In genomic region chr3:96102100-96102872, GRCm38 (mm10) we compare ENCODE assay signal across 7 mouse cellular contexts. TPM values are rescaled to one million over a fixed set of nuclear protein-coding genes. Genes with fewer than 3 reads are reported as not detected.
DNase-seq lines count a peak whose midpoint lies in the region; ATAC-seq and TF ChIP-seq lines count a peak whose summit lies in the region.

No protein-coding gene starts in this region.

- H3K9ac ChIP-seq in ES-E14 (ENCODE audit: insufficient read depth, low read depth, low read length, poor library complexity, severe bottlenecking): no peak overlapping the region

- 0 out of 4 replicates have a peak overlapping the region, but pooled peaks of 1 of the 2 experiments have one; percentile 9 for H3K4me3 ChIP-seq in ES-E14 (ENCODE audit: insufficient read depth in 1 of 2, low read depth in 1 of 2, low read length in 2 of 2, poor library complexity in 1 of 2, severe bottlenecking in 1 of 2)
- H3K4me3 ChIP-seq in bone marrow, adult 2 months (replicated peaks; ENCODE audit: control insufficient read depth, low read depth, low read length): peak overlapping the region; percentile 55

- in situ Hi-C loops in ES-E14 (cut with MboI; ENCODE audit: low sequenced_read_pairs in 2 of 2, unreplicated experiment in 2 of 2): no loop called here

- no peak for TF ChIP-seq POLR2A in bone marrow, adult 2 months (IDR thresholded peaks at IDR 0.05; ENCODE audit: borderline replicate concordance, control insufficient read depth, low read depth, low read length)

- WGBS in bone marrow, adult 2 months: 36% methylated on average over 14 of the region's 14 CpGs

- no peak overlapping the region for H3K27ac ChIP-seq in ES-E14 (ENCODE audit: insufficient read depth, low read depth, low read length, poor library complexity, severe bottlenecking)
- no peak overlapping the region for H3K27ac ChIP-seq in bone marrow, adult 2 months (ENCODE audit: control insufficient read depth, insufficient read depth, low read depth, low read length, poor library complexity)

- ATAC-seq in erythroid progenitor cell, adult 5-6 weeks (replicated peaks; ENCODE audit: low FRiP score, poor library complexity, severe bottlenecking): 0 out of 2 replicates have a peak, but pooled peaks have one; percentile 51
- ATAC-seq in hematopoietic stem cell, adult 5-6 weeks (replicated peaks in 1 of 2; ENCODE audit: insufficient read depth in 1 of 2, low FRiP score in 2 of 2, low TSS enrichment in 1 of 2, low read depth in 1 of 2, poor library complexity in 2 of 2, severe bottlenecking in 2 of 2): peak; percentile 34 to 52; a peak in 2 of 4 replicates

- H3K4me1 ChIP-seq in ES-E14 (ENCODE audit: control insufficient read depth in 2 of 2, insufficient read depth in 2 of 2, low read length in 2 of 2, poor library complexity in 1 of 2): peaks cover 4 to 9% of the 10 kb centered on the region in 2 experiments; a peak in 3 of 4 replicates
- no peaks in the 10 kb centered on the region; the same call in 1 of the 2 replicates for H3K4me1 ChIP-seq in bone marrow, adult 2 months (ENCODE audit: control insufficient read depth, insufficient read depth, low read length)

- H3K36me3 ChIP-seq in ES-E14 (ENCODE audit: control insufficient read depth, insufficient read depth, low read length, poor library complexity, severe bottlenecking): no peaks in the 10 kb centered on the region

- peak; percentile 62 for DNase-seq in ES-E14 (ENCODE audit: low read depth, low spot score)
- peak; percentile 91 for DNase-seq in layer of hippocampus, adult 9-11 months
- peak; percentile 62 for DNase-seq in lung, postnatal 14 days
- DNase-seq in right cerebral cortex, postnatal 14 days: peak; percentile 33

- TF ChIP-seq CTCF in bone marrow, adult 2 months (IDR thresholded peaks at IDR 0.05; ENCODE audit: control insufficient read depth, insufficient read depth, low read length): no peak

- no peaks in the 10 kb centered on the region for H3K9me3 ChIP-seq in ES-E14 (ENCODE audit: control insufficient read depth, insufficient read depth, low read depth, low read length)

TF ChIP-seq in ES-E14, 5 proteins besides CTCF, POLR2A, EP300 and RAD21:
- TF ChIP-seq ZC3H11A (IDR thresholded peaks at IDR 0.05; ENCODE audit: borderline replicate concordance, low read depth, low read length) (no peak), CHD2 (IDR thresholded peaks at IDR 0.05; ENCODE audit: low read depth, low read length) (no peak), ZNF384 (IDR thresholded peaks at IDR 0.05; ENCODE audit: low read depth, low read length) (no peak), MAFK (IDR thresholded peaks at IDR 0.05; ENCODE audit: insufficient read depth, low read depth, low read length) (no peak), HCFC1 (IDR thresholded peaks at IDR 0.05; ENCODE audit: borderline replicate concordance, insufficient read depth, low read length) (no peak)

RNA-seq across cellular contexts. Expression of gene Otud7b, which starts 2.0 kb away (rescaled TPM):
- 17.6 and 23.2 TPM in 2 replicates for total RNA-seq in ES-E14 (2012; rRNA removed)
- 14.6 and 22.2 TPM in 2 replicates for polyA plus RNA-seq in bone marrow, adult 2 months (2011; ENCODE audit: insufficient read depth, insufficient read length, low replicate concordance, missing spikeins)
- total RNA-seq in erythroid progenitor cell, adult 5-6 weeks (2015; ENCODE audit: low replicate concordance): 4.6 and 9.4 TPM in 2 replicates
- total RNA-seq in erythroid progenitor cell, adult 5-6 weeks (2017; ENCODE audit: low replicate concordance): 28.5 and 37.6 TPM in 2 replicates
- total RNA-seq in hematopoietic stem cell, adult 5-6 weeks (2017): 24.3 and 34.7 TPM in 2 replicates

RNA-seq across cellular contexts. Expression of gene Vps45, which starts 44.0 kb away (rescaled TPM):
- 9.9 and 11.9 TPM in 2 replicates for total RNA-seq in ES-E14 (2012; rRNA removed)
- polyA plus RNA-seq in bone marrow, adult 2 months (2011; ENCODE audit: insufficient read depth, insufficient read length, low replicate concordance, missing spikeins): 11.8 and 20.1 TPM in 2 replicates
- total RNA-seq in erythroid progenitor cell, adult 5-6 weeks (2015; ENCODE audit: low replicate concordance): 9.0 and 32.3 TPM in 2 replicates
- total RNA-seq in erythroid progenitor cell, adult 5-6 weeks (2017; ENCODE audit: low replicate concordance): 8.2 and 34.4 TPM in 2 replicates
- total RNA-seq in hematopoietic stem cell, adult 5-6 weeks (2017): 14.0 and 29.1 TPM in 2 replicates

RNA-seq across cellular contexts. Expression of gene Mtmr11, which starts 59.5 kb away (rescaled TPM):
- 3.5 and 4.0 TPM in 2 replicates for total RNA-seq in ES-E14 (2012; rRNA removed)
- polyA plus RNA-seq in bone marrow, adult 2 months (2011; ENCODE audit: insufficient read depth, insufficient read length, low replicate concordance, missing spikeins): 6.3 and 10.1 TPM in 2 replicates
- not detected in 2 replicates for total RNA-seq in erythroid progenitor cell, adult 5-6 weeks (2015; ENCODE audit: low replicate concordance)
- total RNA-seq in erythroid progenitor cell, adult 5-6 weeks (2017; ENCODE audit: low replicate concordance): not detected in 2 replicates
- total RNA-seq in hematopoietic stem cell, adult 5-6 weeks (2017): not detected in 2 replicates

Comparison
In these comparisons a context has a peak if more than half of its experiments do, and no peak if none do; other contexts are left out.
1. DNase-seq: peak in every context shown above with its lines; median percentile 91 in layer of hippocampus, adult 9-11 months; 62 in ES-E14; 62 in lung, postnatal 14 days; 33 in right cerebral cortex, postnatal 14 days.